Mouse (Mus musculus) midbrain, embryonic 14.5 days (tissue): ENCODE data around the gene Dnaja3. TPM values are rescaled to one million over a fixed set of nuclear protein-coding genes. Genes with fewer than 3 reads are reported as not detected.

ENCODE experiments used
- ATAC-seq: fragments of 200-750 bp; cut with Nextera tagmentation; 2 replicates; pipeline ENCODE4 v1.8.0; 2017; ENCODE audit warnings: moderate number of reproducible peaks, moderate library complexity; ENCODE audit not compliant: low FRiP score, low TSS enrichment
- DNase-seq: peaks from one replicate; pipeline ENCODE4 v3.0.0-alpha.2; 2015
- H3K27ac ChIP-seq: fragments of 300-500 bp; sonication (generic); replicated peaks from 2 replicates; pipeline ENCODE4 v1.5.1; 2014; ENCODE audit warnings: mild to moderate bottlenecking, low read depth, low read length, moderate library complexity
- H3K27me3 ChIP-seq: fragments of 300-500 bp; sonication (generic); 2 replicates; pipeline ENCODE4 v1.6.1; 2014; ENCODE audit warnings: low read length, control low read depth, mixed read lengths; ENCODE audit not compliant: control insufficient read depth, insufficient read depth
- H3K36me3 ChIP-seq: fragments of 300-500 bp; sonication (generic); 2 replicates; pipeline ENCODE4 v1.6.1; 2014; ENCODE audit warnings: low read length, control low read depth; ENCODE audit not compliant: control insufficient read depth, insufficient read depth
- H3K4me1 ChIP-seq: fragments of 300-500 bp; sonication (generic); 2 replicates; pipeline ENCODE4 v1.6.1; 2014; ENCODE audit warnings: mild to moderate bottlenecking, antibody characterized with exemption, low read length, control low read depth; ENCODE audit not compliant: control insufficient read depth, insufficient read depth
- H3K4me2 ChIP-seq: fragments of 300-500 bp; sonication (generic); 2 replicates; pipeline ENCODE4 v1.6.1; 2014; ENCODE audit warnings: mild to moderate bottlenecking, low read length, moderate library complexity
- H3K4me3 ChIP-seq: fragments of 300-500 bp; sonication (generic); replicated peaks from 2 replicates; pipeline ENCODE4 v1.5.1; 2014; ENCODE audit warnings: low read depth, low read length
- H3K9ac ChIP-seq: fragments of 300-500 bp; sonication (generic); replicated peaks from 2 replicates; pipeline ENCODE4 v1.6.1; 2014; ENCODE audit warnings: mild to moderate bottlenecking, low read length, moderate library complexity
- H3K9me3 ChIP-seq: fragments of 300-500 bp; sonication (generic); 2 replicates; pipeline ENCODE4 v1.6.1; 2016; ENCODE audit warnings: low read length, control low read depth, mixed read lengths; ENCODE audit not compliant: control insufficient read depth
- WGBS: fragments of 180-500 bp; shearing (Covaris S2); extraction: QIAGEN DNeasy Blood & Tissue Kit; methylation state at CpG from one replicate; pipeline ENCODE4 v1.1.7; 2014; 5-methylcytosine and 5-hydroxymethylcytosine counted together
- polyA plus RNA-seq: library from polyadenylated mRNA; unstranded; fragments of >200 nt; fragmentation: Nextera tagmentation; extraction: Ambion mirVana; gene quantifications from 2 replicates; pipeline ENCODE4 v1.2.1, GENCODE M21; 2014

Dnaja3 gene
- polyA plus RNA-seq, 1 experiment from 2014 or later: 55.0 TPM

- peak; percentile 61 for DNase-seq
- no peaks in the 10 kb centered on the region for H3K27me3 ChIP-seq
- peaks cover 20% of the 10 kb centered on the region for H3K4me1 ChIP-seq
- ATAC-seq: peak; percentile 40; the same call in 1 of the 2 replicates
- no peak overlapping the region for H3K4me3 ChIP-seq
- no peak overlapping the region for H3K27ac ChIP-seq
- no peaks in the 10 kb centered on the region for H3K9me3 ChIP-seq
- no peak overlapping the region for H3K4me2 ChIP-seq
- H3K9ac ChIP-seq: no peak overlapping the region
- H3K36me3 ChIP-seq: peaks cover 24% of the 10 kb centered on the region
- WGBS: 29% methylated on average over 11 of the region's 11 CpGs
Measured at GRCm38 (mm10) chr16:4658781-4659245, 19.0 kb downstream of the Dnaja3 start.

- Histone ChIP-seq H3K9ac (peak overlapping the region; percentile 31; the same call in 1 of the 2 replicates), H3K27me3 (no peaks in the 10 kb centered on the region), H3K27ac (no peak overlapping the region), H3K36me3 (peaks cover 22% of the 10 kb centered on the region), H3K4me1 (peaks cover 20% of the 10 kb centered on the region), H3K4me2 (no peak overlapping the region), H3K9me3 (no peaks in the 10 kb centered on the region), H3K4me3 (no peak overlapping the region)
- DNase-seq (no peak), ATAC-seq (no peak)
- WGBS: 13% methylated on average over 2 of the region's 2 CpGs
Measured at GRCm38 (mm10) chr16:4659326-4659725, 19.5 kb downstream of the Dnaja3 start.

DNA sequence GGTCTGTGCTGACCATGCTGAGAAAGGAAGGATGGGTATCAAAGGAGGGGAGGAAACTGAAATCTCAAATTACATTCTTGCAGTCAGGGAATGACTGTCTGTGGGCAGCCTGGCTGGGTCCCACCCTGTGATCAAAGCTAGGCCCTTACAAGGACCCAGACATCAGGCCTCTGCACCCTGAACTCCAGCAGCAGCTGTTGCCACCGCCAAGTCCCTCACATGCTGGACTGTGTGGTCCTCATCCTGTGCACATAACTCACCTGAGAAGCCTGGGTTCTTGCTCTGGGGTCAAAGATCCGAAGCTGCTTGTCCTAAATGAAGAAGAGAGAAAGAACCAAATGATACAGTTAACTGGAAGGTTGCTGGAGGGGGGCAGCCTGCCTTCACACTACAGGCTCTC lies 21.8 kb downstream of the Dnaja3 start:
- DNase-seq: no peak
- WGBS: 83% methylated on average over 2 of the region's 2 CpGs
- no peak overlapping the region for H3K27ac ChIP-seq
- H3K9me3 ChIP-seq: no peaks in the 10 kb centered on the region
- H3K27me3 ChIP-seq: no peaks in the 10 kb centered on the region
- no peak for ATAC-seq
- H3K4me2 ChIP-seq: no peak overlapping the region
- H3K4me1 ChIP-seq: peaks cover 3% of the 10 kb centered on the region; the same call in 1 of the 2 replicates
- no peak overlapping the region for H3K9ac ChIP-seq
- H3K4me3 ChIP-seq: no peak overlapping the region
- peaks cover 18% of the 10 kb centered on the region for H3K36me3 ChIP-seq

DNA sequence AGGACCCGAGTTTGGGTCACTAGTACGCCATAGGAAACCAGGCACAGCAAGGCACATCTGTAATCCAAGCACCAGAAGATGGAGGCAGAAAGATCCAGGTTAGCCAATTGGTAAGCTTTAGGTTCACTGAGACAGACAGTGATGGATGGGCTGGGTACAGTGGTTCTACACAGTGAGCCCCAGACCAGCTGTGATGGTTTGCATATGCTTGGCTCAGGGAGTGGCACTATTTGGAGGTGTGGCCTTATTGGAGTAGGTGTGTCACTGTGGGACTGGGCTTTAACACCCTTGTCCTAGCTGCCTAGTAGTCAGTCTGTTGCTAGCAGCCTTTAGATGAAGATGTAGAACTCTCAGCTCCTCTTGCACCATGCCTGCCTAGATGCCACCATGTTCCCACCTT lies 24.0 kb downstream of the Dnaja3 start:
- H3K4me1 ChIP-seq: peaks cover 3% of the 10 kb centered on the region; the same call in 1 of the 2 replicates
- H3K9ac ChIP-seq: no peak overlapping the region
- no peak overlapping the region for H3K27ac ChIP-seq
- H3K36me3 ChIP-seq: peaks cover 30% of the 10 kb centered on the region
- no peak overlapping the region for H3K4me2 ChIP-seq
- H3K27me3 ChIP-seq: no peaks in the 10 kb centered on the region
- no peaks in the 10 kb centered on the region for H3K9me3 ChIP-seq
- ATAC-seq (no peak), DNase-seq (no peak)
- WGBS: 81% methylated on average over 2 of the region's 2 CpGs
- H3K4me3 ChIP-seq: no peak overlapping the region

DNA sequence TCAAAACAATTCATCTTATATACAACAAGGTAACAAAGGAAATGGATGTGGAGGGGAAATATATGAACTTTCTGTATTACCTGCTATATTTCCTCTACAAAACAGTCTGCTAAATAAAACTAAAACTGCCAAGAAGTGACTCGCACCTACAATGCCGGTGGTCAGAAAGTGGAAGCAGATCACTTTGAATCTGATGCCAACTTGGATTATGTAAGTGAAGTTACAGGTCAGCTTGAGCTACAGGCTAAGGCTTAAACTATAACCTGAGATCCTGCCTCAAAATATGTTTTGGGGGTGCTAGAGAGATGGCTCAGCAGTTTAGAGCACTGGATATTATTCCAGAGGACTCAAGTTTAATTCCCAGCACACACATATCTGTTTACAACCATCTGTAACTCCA lies 25.9 kb downstream of the Dnaja3 start:
- no peak overlapping the region for H3K27ac ChIP-seq
- H3K36me3 ChIP-seq: peaks cover 39% of the 10 kb centered on the region
- no peak for DNase-seq
- 92% methylated on average over 2 of the region's 2 CpGs for WGBS
- no peak for ATAC-seq
- no peak overlapping the region for H3K9ac ChIP-seq
- no peaks in the 10 kb centered on the region for H3K27me3 ChIP-seq
- no peak overlapping the region for H3K4me3 ChIP-seq
- no peaks in the 10 kb centered on the region for H3K9me3 ChIP-seq
- H3K4me2 ChIP-seq: no peak overlapping the region
- H3K4me1 ChIP-seq: no peaks in the 10 kb centered on the region

DNA sequence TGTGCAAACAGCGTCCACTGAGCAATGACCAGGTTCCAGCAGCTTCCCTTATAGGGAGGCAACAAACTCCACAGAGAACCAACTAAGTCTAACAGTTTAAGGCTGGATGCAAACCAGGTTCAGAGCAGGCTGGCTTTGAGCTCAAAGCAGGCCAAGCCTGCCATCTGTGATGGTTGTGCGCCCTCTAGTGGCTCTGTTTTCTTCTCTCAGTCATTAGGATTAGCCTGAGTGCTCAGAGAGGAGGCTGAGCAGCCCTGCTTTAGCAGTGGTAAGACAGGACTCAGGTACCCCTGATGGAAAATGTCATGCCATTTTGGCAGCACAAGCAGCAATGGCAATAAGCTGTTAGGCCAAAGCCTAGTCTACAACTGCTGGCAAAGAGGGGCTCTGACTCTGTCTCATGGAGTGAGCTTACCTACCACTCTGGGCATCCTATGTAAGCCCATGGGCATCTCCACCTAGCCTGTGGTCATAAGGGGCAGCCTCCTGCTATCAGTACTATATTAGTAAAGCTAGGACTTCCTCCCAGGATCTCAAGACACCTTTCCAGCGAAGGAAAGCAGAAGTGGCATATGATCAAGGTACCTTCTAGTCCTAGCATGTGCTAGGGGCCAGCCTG lies 27.5 kb downstream of the Dnaja3 start:
- DNase-seq: peak; percentile 97

DNA sequence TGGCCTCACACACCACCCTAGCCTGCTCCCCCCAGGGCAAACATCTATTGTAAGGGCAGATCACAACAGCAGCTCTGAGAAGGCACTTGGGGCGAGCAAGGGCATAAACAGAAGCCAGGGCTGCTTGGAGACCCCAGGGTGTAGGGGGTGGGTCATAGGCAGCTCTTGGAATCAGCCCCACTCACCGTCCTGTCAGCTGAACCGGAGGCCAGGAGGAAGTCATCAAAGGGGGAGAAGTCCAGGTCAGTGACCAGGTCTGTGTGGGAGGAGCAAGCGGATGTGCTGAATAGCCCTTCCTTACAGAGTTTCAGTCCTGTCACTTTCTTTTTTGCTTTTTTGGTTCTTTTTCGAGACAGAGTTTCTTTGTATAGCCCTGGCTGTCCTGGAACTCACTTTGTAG lies 30.5 kb downstream of the Dnaja3 start:
- Histone ChIP-seq H3K36me3 (peaks cover 48% of the 10 kb centered on the region), H3K9me3 (no peaks in the 10 kb centered on the region), H3K4me3 (no peak overlapping the region), H3K27me3 (no peaks in the 10 kb centered on the region), H3K27ac (no peak overlapping the region), H3K4me1 (no peaks in the 10 kb centered on the region), H3K4me2 (no peak overlapping the region), H3K9ac (no peak overlapping the region)
- DNase-seq (no peak), ATAC-seq (no peak)
- 85% methylated on average over 5 of the region's 5 CpGs for WGBS

More for the DNA sequence above, 27.5 kb downstream of the Dnaja3 start:
- peak; percentile 74; the same call in 1 of the 2 replicates for ATAC-seq
- no peaks in the 10 kb centered on the region for H3K9me3 ChIP-seq
- no peaks in the 10 kb centered on the region for H3K27me3 ChIP-seq
- no peak overlapping the region for H3K4me2 ChIP-seq
- H3K27ac ChIP-seq: no peak overlapping the region
- no peaks in the 10 kb centered on the region for H3K4me1 ChIP-seq
- no peak overlapping the region for H3K9ac ChIP-seq
- H3K36me3 ChIP-seq: peaks cover 29% of the 10 kb centered on the region
- WGBS: 22% methylated on average over 3 of the region's 3 CpGs
- H3K4me3 ChIP-seq: no peak overlapping the region

DNA sequence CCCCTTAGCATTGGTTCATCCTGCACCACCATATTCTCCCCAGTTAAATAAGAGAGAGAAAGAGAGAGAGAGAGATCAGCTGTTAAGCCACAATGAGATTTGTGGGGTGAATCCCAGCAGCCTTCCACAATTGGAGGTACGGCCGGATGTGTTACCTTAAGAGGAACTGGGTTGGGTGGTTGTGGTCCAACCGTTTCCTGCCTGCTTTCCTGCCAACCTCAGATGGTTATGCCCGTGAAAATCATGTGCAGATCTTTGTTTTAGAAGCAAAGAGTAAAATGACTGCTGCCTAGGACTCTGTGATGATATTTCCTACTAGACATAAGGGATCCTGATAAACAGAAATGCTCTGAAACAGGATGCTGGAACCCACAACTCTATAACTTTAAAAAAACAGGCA lies 34.3 kb downstream of the Dnaja3 start:
- Histone ChIP-seq H3K9ac (no peak overlapping the region), H3K9me3 (no peaks in the 10 kb centered on the region), H3K4me1 (peaks cover 3% of the 10 kb centered on the region; the same call in 1 of the 2 replicates), H3K4me3 (no peak overlapping the region), H3K4me2 (no peak overlapping the region), H3K36me3 (peaks cover 45% of the 10 kb centered on the region), H3K27ac (no peak overlapping the region), H3K27me3 (no peaks in the 10 kb centered on the region)
- no peak for ATAC-seq
- WGBS: 84% methylated on average over 4 of the region's 4 CpGs
- DNase-seq: no peak

- no peak for ATAC-seq
- Histone ChIP-seq H3K4me2 (no peak overlapping the region), H3K27ac (no peak overlapping the region), H3K4me3 (no peak overlapping the region), H3K9ac (no peak overlapping the region), H3K27me3 (no peaks in the 10 kb centered on the region), H3K4me1 (peaks cover 4% of the 10 kb centered on the region; the same call in 1 of the 2 replicates), H3K36me3 (peaks cover 35% of the 10 kb centered on the region), H3K9me3 (no peaks in the 10 kb centered on the region)
- DNase-seq: no peak
- WGBS: 94% methylated on average over 5 of the region's 5 CpGs
Measured at GRCm38 (mm10) chr16:4676836-4677235, 37.0 kb downstream of the Dnaja3 start.
